Mouse (Mus musculus): Measurements from ENCODE around the gene Tcfl5. TPM values are rescaled to one million over a fixed set of nuclear protein-coding genes. Genes with fewer than 3 reads are reported as not detected.

Gene Tcfl5
- polyA plus RNA-seq, 1 experiment, result 2.0 TPM

DNA sequence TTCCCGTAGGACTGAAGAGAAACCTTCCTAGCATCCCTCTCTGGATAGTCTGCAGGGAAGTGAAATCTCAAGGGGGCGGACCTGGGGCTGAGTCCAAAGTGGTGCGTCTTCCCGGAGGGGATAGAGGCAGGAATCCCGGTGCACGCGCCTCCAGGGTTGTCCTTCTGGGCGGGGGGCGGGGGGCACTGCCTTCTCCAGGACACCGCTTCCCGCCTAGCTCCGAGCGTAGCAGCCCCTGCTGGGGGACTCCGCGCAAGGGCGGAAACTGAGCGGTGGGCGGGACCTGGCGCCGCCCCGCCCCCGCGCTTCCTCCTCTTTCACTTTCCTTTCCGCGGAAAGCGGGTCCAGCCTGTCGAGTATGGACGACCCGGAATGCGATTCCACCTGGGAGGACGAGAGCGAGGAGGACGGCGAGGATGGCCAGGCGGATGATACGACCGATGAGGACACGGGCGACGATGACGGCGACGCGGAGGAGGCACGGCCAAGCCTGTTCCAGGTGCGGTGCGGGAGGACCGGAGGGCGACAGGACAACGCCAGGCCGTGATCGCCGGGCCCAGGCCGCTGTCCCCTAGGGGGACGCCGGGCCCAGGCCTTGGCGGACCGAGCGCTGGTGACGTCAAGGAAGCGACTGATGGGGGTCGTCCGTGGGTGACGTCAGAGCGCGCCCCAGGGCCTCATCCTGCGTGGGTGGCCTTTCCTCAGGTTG, 53.2 kb downstream of the Tcfl5 start, which contains the start of gene Ogfr:
Gene Ogfr (plus strand): TSS at position 123 of the 709 bp plus-strand sequence.
- TF ChIP-seq CTCF (IDR thresholded peaks at IDR 0.05; ENCODE audit: control insufficient read depth, insufficient read depth, low read length), result 0 out of 2 replicates have a peak, but pooled peaks have one; percentile 14
- peak; percentile 59; the same call in 1 of the 2 replicates for TF ChIP-seq POLR2A (IDR thresholded peaks at IDR 0.05; ENCODE audit: borderline replicate concordance, control insufficient read depth, low read depth, low read length)
- under 1% methylated on average over 67 of the region's 67 CpGs for WGBS
- Histone ChIP-seq H3K4me3 (replicated peaks; ENCODE audit: control insufficient read depth, low read depth, low read length) (peak within 1 kb of the TSS; percentile 99), H3K4me1 (ENCODE audit: control insufficient read depth, insufficient read depth, low read length) (no peaks in the 10 kb centered on the region), H3K27ac (ENCODE audit: control insufficient read depth, insufficient read depth, low read depth, low read length, poor library complexity) (peak within 1 kb of the TSS; percentile 91)

DNA sequence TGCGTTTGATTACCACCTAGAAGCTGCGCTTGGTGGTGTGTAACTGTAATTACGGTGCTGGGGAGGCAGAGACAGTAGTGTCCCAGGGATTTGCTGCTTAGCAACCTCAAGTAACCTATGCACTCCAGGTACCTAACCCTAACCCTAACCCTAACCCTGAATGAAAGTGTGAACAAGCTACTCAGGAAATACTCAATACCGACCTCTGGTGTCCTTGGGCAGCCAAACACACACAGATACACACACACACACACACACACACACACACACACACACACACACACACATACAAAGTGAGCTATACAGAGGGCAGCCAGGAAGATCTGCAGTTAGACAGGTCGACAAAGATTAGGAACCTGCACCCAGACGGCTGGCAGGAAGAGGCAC, 53.8 kb downstream of the Tcfl5 start:
- 46% methylated on average over 6 of the region's 6 CpGs for WGBS
- no peaks in the 10 kb centered on the region for H3K4me1 ChIP-seq (ENCODE audit: control insufficient read depth, insufficient read depth, low read length)
- H3K4me3 ChIP-seq (replicated peaks; ENCODE audit: control insufficient read depth, low read depth, low read length), result peak overlapping the region; percentile 99
- TF ChIP-seq POLR2A (IDR thresholded peaks at IDR 0.05; ENCODE audit: borderline replicate concordance, control insufficient read depth, low read depth, low read length), result no peak
- no peak for TF ChIP-seq CTCF (IDR thresholded peaks at IDR 0.05; ENCODE audit: control insufficient read depth, insufficient read depth, low read length)
- peak overlapping the region; percentile 72; the same call in 1 of the 2 replicates for H3K27ac ChIP-seq (ENCODE audit: control insufficient read depth, insufficient read depth, low read depth, low read length, poor library complexity)

DNA sequence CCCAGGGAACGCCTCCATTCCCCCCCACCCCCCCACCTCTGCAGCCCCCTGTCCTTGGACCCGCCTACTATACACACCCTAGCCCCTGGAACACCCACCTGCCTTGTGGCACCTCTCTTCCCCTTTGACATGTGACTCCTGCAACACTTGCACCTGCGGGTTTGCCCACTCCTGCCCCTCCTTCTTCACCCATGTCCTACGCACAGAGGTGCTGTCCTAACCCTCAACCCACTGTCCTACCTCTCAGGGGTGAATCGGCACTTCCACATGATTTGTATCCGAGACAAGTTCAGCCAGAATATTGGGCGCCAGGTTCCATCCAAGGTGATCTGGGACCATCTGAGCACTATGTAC, 59.4 kb downstream of the Tcfl5 start:
- peak overlapping the region; percentile 95 for H3K4me3 ChIP-seq (replicated peaks; ENCODE audit: control insufficient read depth, low read depth, low read length)
- TF ChIP-seq CTCF (IDR thresholded peaks at IDR 0.05; ENCODE audit: control insufficient read depth, insufficient read depth, low read length) (no peak), POLR2A (IDR thresholded peaks at IDR 0.05; ENCODE audit: borderline replicate concordance, control insufficient read depth, low read depth, low read length) (no peak)
- H3K4me1 ChIP-seq (ENCODE audit: control insufficient read depth, insufficient read depth, low read length), result peaks cover 5% of the 10 kb centered on the region
- H3K27ac ChIP-seq (ENCODE audit: control insufficient read depth, insufficient read depth, low read depth, low read length, poor library complexity), result no peak overlapping the region
- WGBS, result 8% methylated on average over 7 of the region's 7 CpGs

DNA sequence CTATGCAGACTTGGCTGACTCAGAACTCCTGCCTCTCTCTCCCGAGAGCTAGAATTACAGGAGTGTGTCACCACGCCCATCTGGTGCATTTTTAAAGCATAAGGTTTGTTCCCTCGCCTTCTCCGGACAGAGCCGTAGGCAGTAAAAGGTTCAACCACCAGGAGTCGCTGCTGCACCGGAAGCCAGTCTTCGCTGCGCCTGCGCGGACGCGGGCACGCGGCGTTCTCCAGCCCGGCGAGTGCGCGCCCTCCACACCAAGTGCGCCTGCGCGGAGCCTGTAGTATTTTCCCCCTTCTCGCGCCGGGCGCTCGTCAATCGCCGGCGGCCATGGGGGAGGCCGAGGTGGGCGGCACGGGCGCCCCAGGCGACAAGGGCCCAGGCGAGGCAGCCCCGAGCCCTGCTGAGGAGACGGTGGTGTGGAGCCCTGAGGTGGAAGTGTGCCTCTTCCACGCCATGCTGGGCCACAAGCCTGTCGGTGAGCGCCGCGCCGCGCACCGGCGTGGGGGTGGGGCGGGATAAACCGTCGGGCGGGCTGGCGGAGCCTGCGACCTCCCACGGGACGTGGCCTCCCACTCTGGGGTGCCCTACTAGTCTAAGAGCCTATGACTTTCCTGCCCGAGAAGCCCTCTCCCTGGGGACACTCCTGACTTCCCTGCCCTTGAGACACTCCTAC, 59.9 kb downstream of the Tcfl5 start:
- peak overlapping the region; percentile 82 for H3K27ac ChIP-seq (ENCODE audit: control insufficient read depth, insufficient read depth, low read depth, low read length, poor library complexity)
- peaks cover 5% of the 10 kb centered on the region for H3K4me1 ChIP-seq (ENCODE audit: control insufficient read depth, insufficient read depth, low read length)
- TF ChIP-seq CTCF (IDR thresholded peaks at IDR 0.05; ENCODE audit: control insufficient read depth, insufficient read depth, low read length) (peak; percentile 96), POLR2A (IDR thresholded peaks at IDR 0.05; ENCODE audit: borderline replicate concordance, control insufficient read depth, low read depth, low read length) (peak; percentile 80; the same call in 1 of the 2 replicates)
- under 1% methylated on average over 57 of the region's 57 CpGs for WGBS
- H3K4me3 ChIP-seq (replicated peaks; ENCODE audit: control insufficient read depth, low read depth, low read length), result peak overlapping the region; percentile 95

DNA sequence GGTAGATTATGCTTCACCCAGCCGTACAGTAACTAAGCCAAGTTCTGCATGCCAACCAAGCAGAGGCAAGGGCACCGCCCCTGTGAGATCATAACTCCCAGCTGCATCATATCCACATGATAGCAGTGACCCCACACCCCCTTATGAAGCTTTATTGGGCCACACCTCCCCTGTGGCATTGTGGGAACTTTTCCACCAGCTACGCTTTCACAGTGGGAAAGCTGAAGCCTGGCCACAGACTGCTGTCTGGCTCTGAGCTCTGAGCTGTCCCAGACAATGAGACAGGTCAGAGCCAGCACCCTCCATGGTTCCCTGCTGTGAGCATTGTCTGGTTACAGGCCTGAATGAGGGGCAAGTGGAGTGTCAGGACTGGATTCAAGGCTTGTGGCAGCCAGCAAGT, 61.5 kb downstream of the Tcfl5 start, which contains the start of gene Mrgbp:
Gene Mrgbp (plus strand): TSS at position 303 of the 400 bp plus-strand sequence.
- TF ChIP-seq POLR2A (IDR thresholded peaks at IDR 0.05; ENCODE audit: borderline replicate concordance, control insufficient read depth, low read depth, low read length) (no peak), CTCF (IDR thresholded peaks at IDR 0.05; ENCODE audit: control insufficient read depth, insufficient read depth, low read length) (no peak)
- H3K4me1 ChIP-seq (ENCODE audit: control insufficient read depth, insufficient read depth, low read length), result peaks cover 5% of the 10 kb centered on the region
- 73% methylated on average over 3 of the region's 3 CpGs for WGBS
- H3K27ac ChIP-seq (ENCODE audit: control insufficient read depth, insufficient read depth, low read depth, low read length, poor library complexity), result no peak within 1 kb of the TSS
- no peak within 1 kb of the TSS for H3K4me3 ChIP-seq (replicated peaks; ENCODE audit: control insufficient read depth, low read depth, low read length)

DNA sequence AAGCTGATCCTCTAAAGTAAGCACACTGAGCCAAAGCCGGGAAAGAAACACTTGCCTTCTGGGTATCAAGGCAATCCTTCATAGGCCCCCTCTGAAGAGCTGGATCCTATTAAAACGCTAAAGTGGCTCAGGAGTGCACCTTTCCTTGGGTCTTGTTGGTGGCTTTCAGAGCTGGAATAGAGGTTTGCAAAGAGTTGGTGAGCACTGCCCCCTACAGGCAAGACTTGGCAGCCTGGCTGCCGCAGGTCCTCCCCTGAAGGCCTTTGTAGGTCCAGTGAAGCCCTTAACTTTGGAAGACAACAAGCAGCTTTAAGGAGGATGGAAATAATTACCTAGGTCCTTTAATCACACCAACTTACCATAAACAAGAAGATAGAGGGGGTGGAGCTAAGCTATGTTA, 63.8 kb downstream of the Tcfl5 start:
- no peak overlapping the region for H3K27ac ChIP-seq (ENCODE audit: control insufficient read depth, insufficient read depth, low read depth, low read length, poor library complexity)
- H3K4me1 ChIP-seq (ENCODE audit: control insufficient read depth, insufficient read depth, low read length), result peaks cover 5% of the 10 kb centered on the region
- H3K4me3 ChIP-seq (replicated peaks; ENCODE audit: control insufficient read depth, low read depth, low read length), result no peak overlapping the region
- TF ChIP-seq POLR2A (IDR thresholded peaks at IDR 0.05; ENCODE audit: borderline replicate concordance, control insufficient read depth, low read depth, low read length), result no peak
- TF ChIP-seq CTCF (IDR thresholded peaks at IDR 0.05; ENCODE audit: control insufficient read depth, insufficient read depth, low read length), result peak; percentile 90
- WGBS, result 6% methylated on average over 3 of the region's 3 CpGs

DNA sequence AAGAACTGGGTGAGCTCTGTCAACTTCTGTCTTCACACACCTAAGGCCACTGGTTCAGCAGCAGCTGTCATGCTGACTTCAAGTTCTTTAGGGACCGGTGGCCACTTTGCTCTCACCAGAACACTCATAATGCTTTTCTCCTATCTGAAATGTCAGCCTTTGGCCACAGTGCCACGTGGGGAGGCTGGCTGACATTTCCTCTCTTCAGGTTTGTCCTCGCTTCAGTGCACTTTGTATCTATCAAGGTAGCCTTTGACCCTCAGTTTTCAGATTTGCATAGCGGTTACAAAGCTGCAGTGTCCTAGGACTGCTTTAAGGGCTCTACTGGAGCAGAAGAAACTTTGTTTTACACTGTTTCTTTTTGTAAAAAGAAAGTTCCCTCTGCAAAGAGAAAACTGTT, 66.0 kb downstream of the Tcfl5 start:
- no peak overlapping the region for H3K27ac ChIP-seq (ENCODE audit: control insufficient read depth, insufficient read depth, low read depth, low read length, poor library complexity)
- H3K4me3 ChIP-seq (replicated peaks; ENCODE audit: control insufficient read depth, low read depth, low read length), result no peak overlapping the region
- no peak for TF ChIP-seq CTCF (IDR thresholded peaks at IDR 0.05; ENCODE audit: control insufficient read depth, insufficient read depth, low read length)
- no peak for TF ChIP-seq POLR2A (IDR thresholded peaks at IDR 0.05; ENCODE audit: borderline replicate concordance, control insufficient read depth, low read depth, low read length)
- WGBS, result 51% methylated on average over 4 of the region's 4 CpGs
- no peaks in the 10 kb centered on the region for H3K4me1 ChIP-seq (ENCODE audit: control insufficient read depth, insufficient read depth, low read length)

Other genes starting within 250 kb of the Tcfl5 start
- gene Slco4a1, start 186.5 kb downstream of the Tcfl5 start, polyA plus RNA-seq (2011; ENCODE audit: insufficient read depth, insufficient read length, low replicate concordance, missing spikeins), result 5.5 and 15.6 TPM in 2 replicates
- gene Ntsr1, start 142.7 kb downstream of the Tcfl5 start, polyA plus RNA-seq (2011; ENCODE audit: insufficient read depth, insufficient read length, low replicate concordance, missing spikeins), result not detected in 2 replicates
- gene Mrgbp, start 61.4 kb downstream of the Tcfl5 start, polyA plus RNA-seq (2011; ENCODE audit: insufficient read depth, insufficient read length, low replicate concordance, missing spikeins), result 15.1 and 23.8 TPM in 2 replicates
- 28.5 and 40.6 TPM in 2 replicates for gene Ogfr, start 53.5 kb downstream of the Tcfl5 start, polyA plus RNA-seq (2011; ENCODE audit: insufficient read depth, insufficient read length, low replicate concordance, missing spikeins)
- 0.56 and 1.4 TPM in 2 replicates for gene Col9a3, start 44.9 kb downstream of the Tcfl5 start, polyA plus RNA-seq (2011; ENCODE audit: insufficient read depth, insufficient read length, low replicate concordance, missing spikeins)
- 15.5 and 36.0 TPM in 2 replicates for gene Dido1, start 67.3 kb upstream of the Tcfl5 start, polyA plus RNA-seq (2011; ENCODE audit: insufficient read depth, insufficient read length, low replicate concordance, missing spikeins)
- 79.0 and 81.5 TPM in 2 replicates for gene Gid8, start 67.4 kb upstream of the Tcfl5 start, polyA plus RNA-seq (2011; ENCODE audit: insufficient read depth, insufficient read length, low replicate concordance, missing spikeins)
- 19.4 and 35.6 TPM in 2 replicates for gene Slc17a9, start 82.6 kb upstream of the Tcfl5 start, polyA plus RNA-seq (2011; ENCODE audit: insufficient read depth, insufficient read length, low replicate concordance, missing spikeins)
- not detected in 2 replicates for gene Bhlhe23, start 134.2 kb upstream of the Tcfl5 start, polyA plus RNA-seq (2011; ENCODE audit: insufficient read depth, insufficient read length, low replicate concordance, missing spikeins)

All from bone marrow, adult 2 months (tissue).